Mouse (Mus musculus) ES-E14 (cell line): Measurements from ENCODE around the gene 8030411F24Rik.

Experiments
- CHD2 ChIP-seq: IDR thresholded peaks from 2 replicates; pipeline ENCODE4 v1.6.1; 2014; ENCODE audit warnings: mild to moderate bottlenecking, low read depth, low read length, inconsistent platforms
- HCFC1 ChIP-seq: IDR thresholded peaks from 2 replicates; pipeline ENCODE4 v1.6.1; 2012; ENCODE audit warnings: low read length, inconsistent platforms, borderline replicate concordance; ENCODE audit not compliant: insufficient read depth
- MAFK ChIP-seq: IDR thresholded peaks from 2 replicates; pipeline ENCODE4 v1.6.1; 2014; ENCODE audit warnings: mild to moderate bottlenecking, low read depth, low read length, inconsistent platforms; ENCODE audit not compliant: insufficient read depth
- ZNF384 ChIP-seq: IDR thresholded peaks from 2 replicates; pipeline ENCODE4 v1.6.1; 2012; ENCODE audit warnings: low read depth, low read length, inconsistent platforms

DNA sequence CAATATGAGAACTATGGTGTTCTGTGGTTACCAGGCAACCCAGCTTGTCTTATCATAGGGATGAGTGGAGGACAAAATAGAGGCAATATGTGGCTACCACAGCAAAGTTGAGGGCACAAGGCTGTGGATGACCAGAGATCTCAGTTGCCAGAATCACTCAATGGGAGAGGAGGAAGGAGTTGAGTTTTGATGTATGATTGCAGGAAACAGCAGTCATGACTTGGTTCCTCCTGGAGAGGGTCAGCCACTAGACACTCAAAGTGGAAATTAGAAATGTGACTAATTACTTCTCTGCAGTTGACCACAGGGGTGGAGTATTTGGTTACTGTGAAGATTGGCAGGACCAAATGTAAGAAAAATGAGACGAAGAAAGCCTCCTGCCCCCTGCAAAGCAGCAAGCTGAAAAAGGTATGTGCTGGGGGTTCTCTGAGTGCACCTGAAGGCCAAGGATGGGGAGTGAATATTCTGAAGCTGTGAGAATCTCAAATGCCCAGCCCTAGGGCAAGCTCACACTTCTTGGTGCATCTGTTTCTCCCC is 27.4 kb upstream of the 8030411F24Rik start:
- TF ChIP-seq CHD2 = no peak
- no peak for TF ChIP-seq ZNF384
- TF ChIP-seq MAFK = no peak
- TF ChIP-seq HCFC1 = no peak
